Mouse (Mus musculus): Measurements from ENCODE around the gene Arhgef33. TPM values are rescaled to one million over a fixed set of nuclear protein-coding genes. Genes with fewer than 3 reads are reported as not detected.

Gene Arhgef33
- polyA plus RNA-seq, 1 experiment from 2014 or later: 0.91 TPM

DNA sequence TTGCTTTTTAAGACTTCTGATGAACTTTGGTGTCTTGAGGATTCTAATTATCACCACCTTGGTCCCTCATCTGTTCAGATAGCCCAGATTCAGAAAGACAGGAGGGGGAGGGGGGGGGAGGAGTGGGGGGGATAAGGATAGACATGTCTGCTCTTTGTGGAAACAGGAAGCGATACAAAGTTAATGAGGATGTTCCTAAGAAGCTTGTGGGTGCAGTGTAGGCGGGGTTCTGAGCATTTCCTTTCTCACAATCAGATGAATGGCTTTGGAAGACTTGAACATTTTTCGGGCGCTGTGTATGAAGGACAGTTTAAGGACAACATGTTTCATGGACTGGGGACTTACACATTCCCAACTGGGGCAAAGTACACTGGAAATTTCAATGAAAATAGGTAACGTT, 11.9 kb upstream of the Arhgef33 start:
- Histone ChIP-seq H3K4me1 (replicated peaks) (no peaks in the 10 kb centered on the region), H3K27ac (no peak overlapping the region), H3K27me3 (no peaks in the 10 kb centered on the region), H3K9me3 (replicated peaks) (no peaks in the 10 kb centered on the region), H3K36me3 (no peaks in the 10 kb centered on the region), H3K4me2 (no peak overlapping the region), H3K4me3 (no peak overlapping the region), H3K9ac (no peak overlapping the region)
- WGBS: 76% methylated on average over 5 of the region's 5 CpGs
- no peak for ATAC-seq (replicated peaks; ENCODE audit: insufficient number of reproducible peaks, insufficient read depth, low FRiP score, low read depth)

DNA sequence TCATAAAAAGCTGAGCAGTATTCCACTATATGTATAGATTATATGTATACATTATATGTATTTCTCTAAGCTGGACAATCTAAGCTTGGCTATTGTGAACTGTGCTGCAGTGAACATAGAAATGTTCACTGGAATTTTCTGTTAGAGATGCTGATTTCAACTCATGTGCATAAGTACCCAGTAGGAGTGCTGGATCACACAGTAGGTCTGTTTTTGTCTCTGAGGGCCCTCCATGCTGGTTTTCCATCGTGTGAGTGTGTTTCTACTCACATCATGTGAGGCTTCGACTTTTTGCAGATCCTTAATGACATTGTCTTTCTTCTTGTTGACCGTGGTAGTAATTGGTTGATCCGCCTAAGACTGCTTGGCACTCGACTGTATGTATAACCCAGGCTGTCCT, 8.4 kb upstream of the Arhgef33 start:
- Histone ChIP-seq H3K27me3 (no peaks in the 10 kb centered on the region), H3K9ac (no peak overlapping the region), H3K36me3 (no peaks in the 10 kb centered on the region), H3K4me2 (no peak overlapping the region), H3K27ac (no peak overlapping the region), H3K4me3 (no peak overlapping the region), H3K9me3 (replicated peaks) (no peaks in the 10 kb centered on the region), H3K4me1 (replicated peaks) (no peaks in the 10 kb centered on the region)
- 85% methylated on average over 5 of the region's 5 CpGs for WGBS
- no peak for ATAC-seq (replicated peaks; ENCODE audit: insufficient number of reproducible peaks, insufficient read depth, low FRiP score, low read depth)

DNA sequence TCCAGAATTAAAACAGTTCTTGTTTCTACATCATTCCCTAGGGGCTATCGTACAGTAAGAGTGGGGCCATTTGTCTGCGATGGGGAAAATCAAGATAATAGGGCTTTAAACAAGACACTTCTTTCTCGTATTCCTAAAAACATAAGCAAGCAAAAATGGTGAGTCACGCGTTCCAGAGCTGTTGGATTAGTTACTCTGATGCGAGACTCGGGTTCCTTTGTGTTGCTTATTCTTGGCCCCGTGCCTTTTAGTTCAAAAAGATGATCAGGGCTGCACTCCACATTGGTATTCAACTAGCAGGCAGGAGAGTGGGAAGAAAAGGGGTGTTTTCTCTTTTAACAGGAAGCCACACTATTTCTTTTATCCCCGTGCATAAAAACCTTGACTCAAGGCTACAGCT, 4.6 kb downstream of the Arhgef33 start:
- WGBS: 52% methylated on average over 9 of the region's 9 CpGs
- Histone ChIP-seq H3K4me2 (no peak overlapping the region), H3K9ac (no peak overlapping the region), H3K4me1 (replicated peaks) (peaks cover 6% of the 10 kb centered on the region), H3K4me3 (no peak overlapping the region), H3K27ac (no peak overlapping the region), H3K27me3 (no peaks in the 10 kb centered on the region), H3K9me3 (replicated peaks) (no peaks in the 10 kb centered on the region), H3K36me3 (no peaks in the 10 kb centered on the region)
- no peak for ATAC-seq (replicated peaks; ENCODE audit: insufficient number of reproducible peaks, insufficient read depth, low FRiP score, low read depth)

DNA sequence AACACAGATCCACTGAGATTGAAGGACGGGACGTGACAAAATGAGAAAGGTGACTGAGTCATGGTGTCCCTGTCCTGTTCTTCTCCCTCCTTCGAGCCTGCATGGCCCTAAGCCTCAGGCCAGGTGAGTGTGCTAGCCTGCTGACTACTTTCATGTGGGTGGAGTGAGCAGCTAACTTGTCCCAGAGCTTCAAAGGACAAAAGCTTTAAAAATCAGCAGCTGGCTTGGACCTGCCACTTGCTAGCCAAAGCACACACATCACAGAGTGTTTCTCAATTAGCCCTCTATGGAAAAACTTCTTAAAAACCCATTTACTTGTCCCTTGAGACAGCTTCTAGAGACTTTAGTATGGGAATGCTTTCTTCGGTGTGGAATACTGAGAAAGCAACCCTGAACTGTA, 5.2 kb downstream of the Arhgef33 start:
- H3K9ac ChIP-seq: no peak overlapping the region
- H3K27ac ChIP-seq: no peak overlapping the region
- peaks cover 6% of the 10 kb centered on the region for H3K4me1 ChIP-seq (replicated peaks)
- H3K36me3 ChIP-seq: no peaks in the 10 kb centered on the region
- ATAC-seq (replicated peaks; ENCODE audit: insufficient number of reproducible peaks, insufficient read depth, low FRiP score, low read depth): no peak
- WGBS: 78% methylated on average over 4 of the region's 4 CpGs
- H3K9me3 ChIP-seq (replicated peaks): no peaks in the 10 kb centered on the region
- no peak overlapping the region for H3K4me3 ChIP-seq
- H3K4me2 ChIP-seq: no peak overlapping the region
- H3K27me3 ChIP-seq: no peaks in the 10 kb centered on the region

DNA sequence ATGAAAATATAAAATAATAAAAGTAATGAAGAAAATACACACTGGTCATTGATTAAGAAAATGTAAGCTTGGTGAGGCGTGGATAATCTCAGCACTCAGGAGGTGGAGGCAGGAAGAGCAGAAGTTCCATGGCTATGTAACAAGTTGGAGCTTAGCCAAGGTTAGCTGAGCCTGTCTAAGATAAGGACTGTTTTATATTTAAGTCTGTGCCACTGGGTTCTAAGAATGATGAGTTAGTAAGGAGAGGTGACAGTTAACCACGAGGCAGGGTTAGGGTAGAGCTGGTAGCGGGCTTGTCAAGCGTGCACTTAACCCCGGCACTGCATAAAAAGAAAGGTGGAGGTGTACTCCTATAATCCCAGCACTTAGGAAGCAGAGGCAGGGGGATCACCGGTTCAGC, 15.0 kb downstream of the Arhgef33 start:
- Histone ChIP-seq H3K9ac (no peak overlapping the region), H3K36me3 (no peaks in the 10 kb centered on the region), H3K9me3 (replicated peaks) (no peaks in the 10 kb centered on the region), H3K27ac (no peak overlapping the region), H3K4me1 (replicated peaks) (peaks cover 10% of the 10 kb centered on the region), H3K4me2 (no peak overlapping the region), H3K27me3 (no peaks in the 10 kb centered on the region), H3K4me3 (no peak overlapping the region)
- 54% methylated on average over 6 of the region's 6 CpGs for WGBS
- ATAC-seq (replicated peaks; ENCODE audit: insufficient number of reproducible peaks, insufficient read depth, low FRiP score, low read depth): no peak

DNA sequence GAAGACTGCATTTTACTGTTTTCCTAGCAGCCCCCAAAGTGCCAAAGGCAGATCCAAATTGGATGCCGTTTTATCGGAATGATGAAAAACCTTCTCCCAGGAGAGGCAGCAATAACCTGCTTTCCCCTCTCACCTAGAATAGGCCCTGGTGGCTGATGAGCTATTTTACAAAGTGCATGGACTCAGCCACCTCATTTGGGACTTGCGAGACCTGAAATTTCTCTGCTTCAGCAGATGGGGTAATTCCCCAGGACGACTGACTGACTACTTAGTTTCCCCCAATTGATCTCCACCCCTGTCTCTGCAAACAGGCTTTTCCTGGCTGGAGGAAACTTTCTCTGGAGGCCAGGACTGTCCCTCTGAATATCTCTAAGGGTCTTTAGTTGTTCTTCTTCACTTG, 15.8 kb downstream of the Arhgef33 start:
- H3K4me3 ChIP-seq: no peak overlapping the region
- H3K27ac ChIP-seq: no peak overlapping the region
- no peaks in the 10 kb centered on the region for H3K36me3 ChIP-seq
- peaks cover 10% of the 10 kb centered on the region for H3K4me1 ChIP-seq (replicated peaks)
- no peak overlapping the region for H3K9ac ChIP-seq
- no peaks in the 10 kb centered on the region for H3K27me3 ChIP-seq
- 76% methylated on average over 4 of the region's 4 CpGs for WGBS
- ATAC-seq (replicated peaks; ENCODE audit: insufficient number of reproducible peaks, insufficient read depth, low FRiP score, low read depth): no peak
- no peaks in the 10 kb centered on the region for H3K9me3 ChIP-seq (replicated peaks)
- H3K4me2 ChIP-seq: no peak overlapping the region

DNA sequence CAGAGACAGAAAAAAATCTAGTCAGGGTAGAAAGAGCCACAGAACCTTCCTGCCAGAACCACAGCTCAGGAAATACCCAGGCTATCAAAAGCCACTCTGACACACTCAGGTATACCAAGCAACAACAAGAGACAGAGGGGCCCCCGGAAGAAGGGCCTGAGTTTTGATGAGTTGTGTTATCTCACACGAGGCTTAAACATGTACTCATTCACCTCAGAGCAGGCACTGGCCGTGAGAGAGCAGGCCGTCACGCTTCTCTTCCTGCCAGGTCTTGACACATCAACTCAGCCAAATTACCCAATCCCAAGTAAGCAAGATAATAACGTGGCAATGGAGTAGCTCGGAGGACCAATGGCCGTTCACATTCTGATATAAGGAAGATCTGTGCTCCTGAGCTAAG, 16.5 kb downstream of the Arhgef33 start:
- Histone ChIP-seq H3K4me1 (replicated peaks) (peaks cover 10% of the 10 kb centered on the region), H3K27me3 (no peaks in the 10 kb centered on the region), H3K9me3 (replicated peaks) (no peaks in the 10 kb centered on the region), H3K4me2 (no peak overlapping the region), H3K9ac (no peak overlapping the region), H3K4me3 (no peak overlapping the region), H3K36me3 (no peaks in the 10 kb centered on the region), H3K27ac (no peak overlapping the region)
- ATAC-seq (replicated peaks; ENCODE audit: insufficient number of reproducible peaks, insufficient read depth, low FRiP score, low read depth): no peak
- WGBS: 50% methylated on average over 8 of the region's 8 CpGs

DNA sequence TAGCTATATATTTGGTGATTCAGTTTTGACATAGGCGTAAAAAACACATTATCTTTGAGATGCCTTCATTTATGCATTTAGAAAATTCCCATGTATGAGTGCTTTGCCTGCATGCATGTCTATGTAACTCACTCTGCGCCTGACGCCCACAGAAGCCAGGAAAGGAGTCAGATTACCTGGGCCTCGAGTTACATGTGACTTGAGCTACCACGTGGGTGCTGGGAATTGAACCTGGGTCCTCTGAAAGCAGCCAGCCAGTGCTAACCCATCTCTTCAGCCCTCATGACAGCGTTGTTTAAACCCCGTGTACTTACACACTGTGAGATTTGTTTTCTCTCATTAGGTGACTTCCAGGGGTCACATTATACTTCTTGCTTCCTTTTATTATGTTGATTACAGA, 17.3 kb downstream of the Arhgef33 start:
- Histone ChIP-seq H3K27ac (no peak overlapping the region), H3K36me3 (no peaks in the 10 kb centered on the region), H3K9ac (no peak overlapping the region), H3K4me1 (replicated peaks) (peaks cover 10% of the 10 kb centered on the region), H3K9me3 (replicated peaks) (no peaks in the 10 kb centered on the region), H3K27me3 (no peaks in the 10 kb centered on the region), H3K4me3 (no peak overlapping the region), H3K4me2 (no peak overlapping the region)
- ATAC-seq (replicated peaks; ENCODE audit: insufficient number of reproducible peaks, insufficient read depth, low FRiP score, low read depth): no peak
- 84% methylated on average over 7 of the region's 7 CpGs for WGBS

DNA sequence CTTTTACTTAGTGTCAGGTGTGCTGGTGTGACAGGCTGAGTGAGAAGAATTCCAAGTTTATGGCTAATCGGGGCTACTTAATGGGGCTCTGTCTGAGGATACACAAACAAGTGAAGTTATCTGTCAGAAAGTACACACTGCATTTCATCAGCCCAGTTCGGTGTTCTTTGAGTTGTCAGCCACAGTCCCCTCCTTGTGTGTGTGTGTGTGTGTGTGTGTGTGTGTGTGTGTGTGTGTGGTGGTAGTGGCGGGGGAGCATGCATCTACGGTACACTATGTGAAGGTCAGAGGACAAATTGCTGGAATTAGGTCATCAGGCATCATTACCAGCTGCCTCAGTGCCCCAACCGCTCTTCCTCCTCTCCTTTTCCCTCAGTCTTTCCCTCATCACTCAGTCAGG, 18.2 kb downstream of the Arhgef33 start:
- Histone ChIP-seq H3K4me3 (no peak overlapping the region), H3K9ac (no peak overlapping the region), H3K27ac (no peak overlapping the region), H3K4me2 (no peak overlapping the region), H3K9me3 (replicated peaks) (no peaks in the 10 kb centered on the region), H3K4me1 (replicated peaks) (peaks cover 10% of the 10 kb centered on the region), H3K27me3 (no peaks in the 10 kb centered on the region), H3K36me3 (no peaks in the 10 kb centered on the region)
- no peak for ATAC-seq (replicated peaks; ENCODE audit: insufficient number of reproducible peaks, insufficient read depth, low FRiP score, low read depth)
- 64% methylated on average over 4 of the region's 5 CpGs for WGBS

DNA sequence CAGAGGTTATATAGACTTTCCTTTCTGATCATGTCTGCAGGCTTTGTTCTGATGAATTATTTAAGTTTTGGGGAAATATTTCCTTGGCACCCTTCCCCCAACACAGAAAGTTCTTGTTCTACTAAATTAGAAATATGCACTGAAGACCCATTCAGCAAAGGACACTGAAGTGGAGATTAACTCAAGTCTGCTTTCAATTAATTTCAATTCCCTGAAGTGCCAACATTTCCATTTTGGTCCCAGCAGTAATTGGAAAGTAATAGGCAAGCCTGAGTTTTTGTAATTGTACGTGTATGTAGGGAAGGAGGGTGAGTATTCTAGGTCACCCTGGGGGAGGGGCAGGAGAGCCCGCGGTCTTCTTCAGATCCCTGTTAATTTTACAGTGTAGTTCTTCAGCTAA, 19.2 kb downstream of the Arhgef33 start:
- H3K36me3 ChIP-seq: no peaks in the 10 kb centered on the region
- H3K4me3 ChIP-seq: no peak overlapping the region
- H3K27me3 ChIP-seq: no peaks in the 10 kb centered on the region
- H3K27ac ChIP-seq: no peak overlapping the region
- no peaks in the 10 kb centered on the region for H3K9me3 ChIP-seq (replicated peaks)
- ATAC-seq (replicated peaks; ENCODE audit: insufficient number of reproducible peaks, insufficient read depth, low FRiP score, low read depth): no peak
- peaks cover 10% of the 10 kb centered on the region for H3K4me1 ChIP-seq (replicated peaks)
- H3K4me2 ChIP-seq: no peak overlapping the region
- no peak overlapping the region for H3K9ac ChIP-seq
- 80% methylated on average over 3 of the region's 3 CpGs for WGBS

DNA sequence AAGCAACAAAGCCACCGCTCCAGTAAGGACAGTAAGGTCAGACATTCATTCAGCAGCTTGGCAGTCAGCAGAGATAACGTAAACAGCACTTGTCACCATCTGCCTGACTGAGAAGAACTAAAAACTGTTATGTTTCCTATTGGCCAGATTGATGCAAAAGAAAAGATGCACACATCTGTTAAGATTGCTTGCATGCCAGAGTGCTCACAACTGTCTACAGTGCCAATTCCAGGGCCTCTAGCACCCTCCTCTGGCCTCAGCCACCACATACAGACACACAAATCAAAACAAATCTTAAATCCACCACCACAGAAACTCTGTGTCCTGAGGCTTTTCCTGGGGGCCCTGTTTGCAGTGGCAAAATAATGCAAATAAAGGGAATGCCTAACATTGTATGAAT, 25.2 kb downstream of the Arhgef33 start:
- Histone ChIP-seq H3K36me3 (no peaks in the 10 kb centered on the region), H3K4me2 (no peak overlapping the region), H3K27me3 (no peaks in the 10 kb centered on the region), H3K9me3 (replicated peaks) (no peaks in the 10 kb centered on the region), H3K4me3 (no peak overlapping the region), H3K27ac (no peak overlapping the region), H3K4me1 (replicated peaks) (no peaks in the 10 kb centered on the region), H3K9ac (no peak overlapping the region)
- 67% methylated on average over 2 of the region's 2 CpGs for WGBS
- ATAC-seq (replicated peaks; ENCODE audit: insufficient number of reproducible peaks, insufficient read depth, low FRiP score, low read depth): no peak

DNA sequence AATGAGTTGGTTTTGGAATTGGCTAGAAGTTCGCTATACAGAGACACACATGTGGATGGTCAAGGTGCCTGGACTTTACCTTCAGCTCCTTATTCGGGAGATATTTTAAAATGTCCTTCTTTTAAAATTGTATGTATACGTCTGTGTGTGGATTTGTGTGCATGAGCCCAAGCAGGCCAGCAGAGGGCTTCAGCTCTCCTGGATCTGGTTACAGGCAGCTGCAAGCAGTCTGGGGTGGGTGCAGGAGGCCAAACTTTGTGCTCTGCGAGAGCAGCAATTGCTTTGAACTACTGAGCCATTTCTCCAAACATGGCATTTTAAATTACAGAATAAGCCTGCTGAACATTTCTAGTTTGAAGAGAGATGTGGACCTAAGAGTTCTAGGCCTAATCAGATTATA, 38.1 kb downstream of the Arhgef33 start:
- H3K4me1 ChIP-seq (replicated peaks): no peaks in the 10 kb centered on the region
- H3K4me2 ChIP-seq: no peak overlapping the region
- ATAC-seq (replicated peaks; ENCODE audit: insufficient number of reproducible peaks, insufficient read depth, low FRiP score, low read depth): no peak
- no peak overlapping the region for H3K4me3 ChIP-seq
- no peaks in the 10 kb centered on the region for H3K36me3 ChIP-seq
- H3K27me3 ChIP-seq: no peaks in the 10 kb centered on the region
- H3K9me3 ChIP-seq (replicated peaks): no peaks in the 10 kb centered on the region
- H3K9ac ChIP-seq: no peak overlapping the region
- no peak overlapping the region for H3K27ac ChIP-seq
- 67% methylated on average over 4 of the region's 4 CpGs for WGBS

Data from heart, embryonic 15.5 days (tissue).